Mouse (Mus musculus) kidney, embryonic 14.5 days (tissue): ENCODE results near the gene 5730596B20Rik. TPM values are rescaled to one million over a fixed set of nuclear protein-coding genes. Genes with fewer than 3 reads are reported as not detected.

Source experiments
- ATAC-seq: fragments of 200-750 bp; cut with Nextera tagmentation; 2 replicates; pipeline ENCODE4 v1.8.0; 2017; ENCODE audit warnings: moderate number of reproducible peaks, mild to moderate bottlenecking, moderate TSS enrichment, moderate library complexity; ENCODE audit not compliant: low FRiP score, low TSS enrichment
- H3K27ac ChIP-seq: fragments of 300-500 bp; sonication (generic); 2 replicates; pipeline ENCODE4 v1.5.1; 2014; ENCODE audit warnings: low read depth, mild to moderate bottlenecking, low read length, moderate library complexity, mixed read lengths
- H3K27me3 ChIP-seq: fragments of 300-500 bp; sonication (generic); 2 replicates; pipeline ENCODE4 v1.6.1; 2014; ENCODE audit warnings: mild to moderate bottlenecking, low read length; ENCODE audit not compliant: control insufficient read depth, insufficient read depth
- H3K36me3 ChIP-seq: fragments of 300-500 bp; sonication (generic); 2 replicates; pipeline ENCODE4 v1.6.1; 2014; ENCODE audit warnings: low read length, mixed read lengths; ENCODE audit not compliant: control insufficient read depth, insufficient read depth
- H3K4me1 ChIP-seq: fragments of 300-500 bp; sonication (generic); 2 replicates; pipeline ENCODE4 v1.6.1; 2014; ENCODE audit warnings: low read length, mixed read lengths; ENCODE audit not compliant: control insufficient read depth, insufficient read depth
- H3K4me2 ChIP-seq: fragments of 300-500 bp; sonication (generic); replicated peaks from 2 replicates; pipeline ENCODE4 v1.6.1; 2014; ENCODE audit warnings: low read depth, mild to moderate bottlenecking, low read length
- H3K4me3 ChIP-seq: fragments of 300-500 bp; sonication (generic); 2 replicates; pipeline ENCODE4 v1.5.1; 2014; ENCODE audit warnings: mild to moderate bottlenecking, low read length
- H3K9ac ChIP-seq: fragments of 300-500 bp; sonication (generic); 2 replicates; pipeline ENCODE4 v1.6.1; 2014; ENCODE audit warnings: low read depth, mild to moderate bottlenecking, low read length, moderate library complexity
- H3K9me3 ChIP-seq: fragments of 300-500 bp; sonication (generic); 2 replicates; pipeline ENCODE4 v1.6.1; 2016; ENCODE audit warnings: low read length; ENCODE audit not compliant: control insufficient read depth
- WGBS: fragments of 180-500 bp; shearing (Covaris S2); extraction: QIAGEN DNeasy Blood & Tissue Kit; methylation state at CpG from one replicate; pipeline ENCODE4 v1.1.7; 2014; 5-methylcytosine and 5-hydroxymethylcytosine counted together
- polyA plus RNA-seq: library from polyadenylated mRNA; unstranded; fragments of >200 nt; fragmentation: Nextera tagmentation; extraction: Ambion mirVana; gene quantifications from 2 replicates; pipeline ENCODE4 v1.2.1, GENCODE M21; 2014

5730596B20Rik gene
- polyA plus RNA-seq, 1 experiment from 2014 or later, result 2.7 TPM

GRCm38 (mm10) chr6:52196811-52197210 is 19.5 kb downstream of the 5730596B20Rik start:
- Histone ChIP-seq H3K4me2 (no peak overlapping the region), H3K4me3 (no peak overlapping the region), H3K27ac (no peak overlapping the region), H3K4me1 (peaks cover 72% of the 10 kb centered on the region), H3K27me3 (no peaks in the 10 kb centered on the region), H3K9me3 (no peaks in the 10 kb centered on the region), H3K9ac (no peak overlapping the region), H3K36me3 (peaks cover 11% of the 10 kb centered on the region; the same call in 1 of the 2 replicates)
- 0 out of 2 replicates have a peak, but pooled peaks have one; percentile 5 for ATAC-seq
- WGBS, result 16% methylated on average over 9 of the region's 9 CpGs

- Histone ChIP-seq H3K4me1 (peaks cover 75% of the 10 kb centered on the region), H3K36me3 (peaks cover 14% of the 10 kb centered on the region; the same call in 1 of the 2 replicates), H3K9me3 (no peaks in the 10 kb centered on the region), H3K27ac (peak overlapping the region; percentile 77; the same call in 1 of the 2 replicates), H3K9ac (no peak overlapping the region), H3K4me3 (no peak overlapping the region), H3K4me2 (0 out of 2 replicates have a peak overlapping the region, but pooled peaks have one; percentile 17), H3K27me3 (no peaks in the 10 kb centered on the region)
- peak; percentile 78 for ATAC-seq
- WGBS, result 3% methylated on average over 10 of the region's 10 CpGs
Observed at GRCm38 (mm10) chr6:52197271-52197670, 20.0 kb downstream of the 5730596B20Rik start.

GRCm38 (mm10) chr6:52200073-52200750 is 22.9 kb downstream of the 5730596B20Rik start:
- 11% methylated on average over 30 of the region's 30 CpGs for WGBS
- Histone ChIP-seq H3K36me3 (peaks cover 38% of the 10 kb centered on the region), H3K4me2 (peak overlapping the region; percentile 19), H3K4me1 (peaks cover 75% of the 10 kb centered on the region), H3K4me3 (peak overlapping the region; percentile 17; the same call in 1 of the 2 replicates), H3K27ac (peak overlapping the region; percentile 78), H3K27me3 (no peaks in the 10 kb centered on the region; the same call in 1 of the 2 replicates), H3K9me3 (no peaks in the 10 kb centered on the region), H3K9ac (peak overlapping the region; percentile 36)
- no peak for ATAC-seq

GRCm38 (mm10) chr6:52200751-52201250 is 23.5 kb downstream of the 5730596B20Rik start:
- Histone ChIP-seq H3K9ac (peak overlapping the region; percentile 57), H3K4me2 (peak overlapping the region; percentile 19), H3K9me3 (no peaks in the 10 kb centered on the region), H3K4me1 (peaks cover 75% of the 10 kb centered on the region), H3K36me3 (peaks cover 44% of the 10 kb centered on the region), H3K27me3 (no peaks in the 10 kb centered on the region; the same call in 1 of the 2 replicates), H3K4me3 (peak overlapping the region; percentile 17; the same call in 1 of the 2 replicates), H3K27ac (peak overlapping the region; percentile 78)
- WGBS, result 21% methylated on average over 10 of the region's 10 CpGs
- no peak for ATAC-seq

GRCm38 (mm10) chr6:52201269-52201668 is 24.0 kb downstream of the 5730596B20Rik start:
- 35% methylated on average over 1 of the region's 1 CpGs for WGBS
- ATAC-seq, result no peak
- Histone ChIP-seq H3K27ac (peak overlapping the region; percentile 78; the same call in 1 of the 2 replicates), H3K4me2 (peak overlapping the region; percentile 19), H3K9me3 (no peaks in the 10 kb centered on the region), H3K4me3 (peak overlapping the region; percentile 17; the same call in 1 of the 2 replicates), H3K4me1 (peaks cover 75% of the 10 kb centered on the region), H3K9ac (peak overlapping the region; percentile 57), H3K27me3 (no peaks in the 10 kb centered on the region; the same call in 1 of the 2 replicates), H3K36me3 (peaks cover 49% of the 10 kb centered on the region)

GRCm38 (mm10) chr6:52202362-52203120 is 25.2 kb downstream of the 5730596B20Rik start:
- 11% methylated on average over 22 of the region's 22 CpGs for WGBS
- no peak for ATAC-seq
- H3K4me3 ChIP-seq, result peak overlapping the region; percentile 65
- peaks cover 55% of the 10 kb centered on the region for H3K36me3 ChIP-seq
- H3K27ac ChIP-seq, result peak overlapping the region; percentile 88
- peak overlapping the region; percentile 91 for H3K9ac ChIP-seq
- peaks cover 78% of the 10 kb centered on the region for H3K4me1 ChIP-seq
- peak overlapping the region; percentile 97 for H3K4me2 ChIP-seq
- H3K9me3 ChIP-seq, result no peaks in the 10 kb centered on the region
- H3K27me3 ChIP-seq, result no peaks in the 10 kb centered on the region; the same call in 1 of the 2 replicates

GRCm38 (mm10) chr6:52203121-52203370 is 25.7 kb downstream of the 5730596B20Rik start:
- Histone ChIP-seq H3K36me3 (peaks cover 55% of the 10 kb centered on the region), H3K9ac (peak overlapping the region; percentile 91), H3K4me1 (peaks cover 79% of the 10 kb centered on the region), H3K4me3 (peak overlapping the region; percentile 65), H3K27me3 (no peaks in the 10 kb centered on the region; the same call in 1 of the 2 replicates), H3K9me3 (no peaks in the 10 kb centered on the region), H3K4me2 (peak overlapping the region; percentile 97), H3K27ac (peak overlapping the region; percentile 88)
- ATAC-seq, result no peak
- WGBS, result 2% methylated on average over 10 of the region's 10 CpGs

GRCm38 (mm10) chr6:52203371-52204049 is 26.2 kb downstream of the 5730596B20Rik start:
- peaks cover 75% of the 10 kb centered on the region for H3K4me1 ChIP-seq
- peak overlapping the region; percentile 97 for H3K4me2 ChIP-seq
- no peaks in the 10 kb centered on the region; the same call in 1 of the 2 replicates for H3K27me3 ChIP-seq
- H3K4me3 ChIP-seq, result peak overlapping the region; percentile 65
- H3K27ac ChIP-seq, result peak overlapping the region; percentile 88
- WGBS, result under 1% methylated on average over 45 of the region's 46 CpGs
- no peaks in the 10 kb centered on the region for H3K9me3 ChIP-seq
- H3K36me3 ChIP-seq, result peaks cover 55% of the 10 kb centered on the region
- ATAC-seq, result no peak
- peak overlapping the region; percentile 91 for H3K9ac ChIP-seq
